Mouse (Mus musculus) layer of hippocampus, adult 2 months (tissue): ENCODE data around the gene Flt3l. TPM values are rescaled to one million over a fixed set of nuclear protein-coding genes. Genes with fewer than 3 reads are reported as not detected.

Source experiments
- DNase-seq, 2 experiments: peaks; one replicate each; pipeline ENCODE4 v3.0.0; 2022; ENCODE audit warnings: low spot score in 2 of 2
- H3K27ac ChIP-seq: fragments of 200-600 bp; 2 replicates; pipeline ENCODE4 v1.8.1; 2022
- H3K4me3 ChIP-seq: fragments of 200-600 bp; 2 replicates; pipeline ENCODE4 v1.8.1; 2022; ENCODE audit warnings: mild to moderate bottlenecking
- CTCF ChIP-seq: fragments of 200-600 bp; conservative IDR thresholded peaks from 2 replicates; pipeline ENCODE4 v1.8.1; 2022; ENCODE audit warnings: antibody characterized with exemption, mild to moderate bottlenecking, moderate library complexity
- microRNA-seq, 2 experiments: library from miRNA; unstranded; fragments of <30 nt; microRNA quantifications; one replicate each; pipeline ENCODE4 v1.2.0; 2021
- total RNA-seq, 2 experiments: library from RNA; stranded (reverse); gene quantifications; 2 replicates each; pipeline ENCODE4 v1.2.3; 2021

Flt3l gene
- total RNA-seq, 2 experiments from 2014 or later: 9.4 TPM

- Histone ChIP-seq H3K27ac (no peak overlapping the region), H3K4me3 (no peak overlapping the region)
- TF ChIP-seq CTCF: no peak
These were observed 42.7 kb downstream of the Flt3l start for GRCm38 (mm10) chr7:45093516-45093905.

GRCm38 (mm10) chr7:45092828-45093515, 43.3 kb downstream of the Flt3l start:
- no peak for DNase-seq
- H3K27ac ChIP-seq: no peak overlapping the region
- H3K4me3 ChIP-seq: no peak overlapping the region
- TF ChIP-seq CTCF: no peak

More at GRCm38 (mm10) chr7:45093516-45093905, 42.7 kb downstream of the Flt3l start:
- no peak for DNase-seq

GRCm38 (mm10) chr7:45092048-45092447, 44.2 kb downstream of the Flt3l start, which contains the start of gene Rcn3:
Gene Rcn3, minus strand, starts transcription at chr7:45092221.
- peak within 1 kb of the TSS; percentile 36 for H3K4me3 ChIP-seq
- DNase-seq: peak in 1 of 2 experiments; percentile 29
- no peak within 1 kb of the TSS for H3K27ac ChIP-seq
- no peak for TF ChIP-seq CTCF

GRCm38 (mm10) chr7:45091001-45091990, 44.9 kb downstream of the Flt3l start:
- H3K27ac ChIP-seq: no peak overlapping the region
- H3K4me3 ChIP-seq: peak overlapping the region; percentile 36
- TF ChIP-seq CTCF: no peak
- no peak for DNase-seq

GRCm38 (mm10) chr7:45090251-45090977, 45.8 kb downstream of the Flt3l start:
- no peak for DNase-seq
- no peak overlapping the region for H3K27ac ChIP-seq
- TF ChIP-seq CTCF: no peak
- H3K4me3 ChIP-seq: no peak overlapping the region

GRCm38 (mm10) chr7:45088597-45088996, 47.6 kb downstream of the Flt3l start:
- DNase-seq: no peak
- no peak for TF ChIP-seq CTCF
- Histone ChIP-seq H3K27ac (no peak overlapping the region), H3K4me3 (no peak overlapping the region)

- TF ChIP-seq CTCF: peak; percentile 28
- no peak for DNase-seq
- Histone ChIP-seq H3K27ac (no peak overlapping the region), H3K4me3 (no peak overlapping the region)
These were observed 50.1 kb downstream of the Flt3l start for GRCm38 (mm10) chr7:45086084-45086483.

GRCm38 (mm10) chr7:45083300-45083890, 52.8 kb downstream of the Flt3l start:
- TF ChIP-seq CTCF: no peak
- no peak for DNase-seq
- H3K27ac ChIP-seq: peak overlapping the region; percentile 73; the same call in 1 of the 2 replicates
- peak overlapping the region; percentile 13; the same call in 1 of the 2 replicates for H3K4me3 ChIP-seq

GRCm38 (mm10) chr7:45082401-45083299, 53.6 kb downstream of the Flt3l start:
- peak overlapping the region; percentile 73 for H3K27ac ChIP-seq
- H3K4me3 ChIP-seq: peak overlapping the region; percentile 13; the same call in 1 of the 2 replicates
- TF ChIP-seq CTCF: peak; percentile 24; the same call in 1 of the 2 replicates
- no peak for DNase-seq

- no peak overlapping the region for H3K4me3 ChIP-seq
- no peak overlapping the region for H3K27ac ChIP-seq
- no peak for DNase-seq
- TF ChIP-seq CTCF: no peak
These were observed 55.2 kb downstream of the Flt3l start for GRCm38 (mm10) chr7:45081016-45081415.

- peak; percentile 85 to 96 for DNase-seq
- H3K27ac ChIP-seq: no peak overlapping the region
- no peak overlapping the region for H3K4me3 ChIP-seq
- peak; percentile 91 for TF ChIP-seq CTCF
These were observed 56.4 kb downstream of the Flt3l start for GRCm38 (mm10) chr7:45079856-45080255.

Small RNAs within 50 kb of the gene (microRNA-seq; reads per million reads assigned to microRNA genes)
- gene Mir150 (1,054 to 1,228 reads per million in 2 experiments), gene Mir5121 (16.9 to 21.5 reads per million in 2 experiments), gene Mir7055 (0.55 to 1.6 reads per million in 2 experiments)

Other genes with a start within 250 kb of the Flt3l start
- 100 to 1,000 TPM; 103 to 107 TPM for gene Med25, start 243.7 kb downstream of the Flt3l start, total RNA-seq
- 10 to 100 TPM; 21.6 to 24.8 TPM for gene Fuz, start 240.4 kb downstream of the Flt3l start, total RNA-seq
- 100 to 1,000 TPM; 298 to 305 TPM for gene Ap2a1, start 206.9 kb downstream of the Flt3l start, total RNA-seq
- 1 to 10 TPM; 1.3 to 2.0 TPM for gene Tsks, start 193.2 kb downstream of the Flt3l start, total RNA-seq
- 100 to 1,000 TPM; 138 to 140 TPM for gene Cpt1c, start 161.6 kb downstream of the Flt3l start, total RNA-seq
- 100 to 1,000 TPM; 165 to 171 TPM for gene Prmt1, start 149.9 kb downstream of the Flt3l start, total RNA-seq
- gene Irf3, start 138.8 kb downstream of the Flt3l start, total RNA-seq: 10 to 100 TPM; 38.4 to 42.7 TPM
- 1 to 10 TPM; 2.5 to 3.7 TPM for gene Bcl2l12, start 137.7 kb downstream of the Flt3l start, total RNA-seq
- 100 to 1,000 TPM; 166 to 168 TPM for gene Scaf1, start 120.1 kb downstream of the Flt3l start, total RNA-seq
- gene Rras, start 118.5 kb downstream of the Flt3l start, total RNA-seq: 10 to 100 TPM; 12.4 to 13.1 TPM
- 10 to 100 TPM; 77.6 to 81.4 TPM for gene Prr12, start 83.6 kb downstream of the Flt3l start, total RNA-seq
- gene Nosip, start 74.0 kb downstream of the Flt3l start, total RNA-seq: 10 to 100 TPM; 54.2 to 57.7 TPM
- 1 to 10 TPM; 5.7 to 8.4 TPM for gene Prrg2, start 73.8 kb downstream of the Flt3l start, total RNA-seq
- gene Rcn3, start 44.2 kb downstream of the Flt3l start, total RNA-seq: 10 to 100 TPM in 1 of 2 experiments, 1 to 10 TPM in 1; 7.5 to 11.7 TPM
- 10 to 100 TPM; 17.8 to 19.0 TPM for gene Fcgrt, start 32.6 kb downstream of the Flt3l start, total RNA-seq
- gene Rps11, start 12.0 kb downstream of the Flt3l start, total RNA-seq: 100 to 1,000 TPM; 436 to 442 TPM
- 100 to 1,000 TPM; 808 to 856 TPM for gene Rpl13a, start 7.7 kb downstream of the Flt3l start, total RNA-seq
- not detected for gene Gm45713, start 201 bp downstream of the Flt3l start, total RNA-seq
- gene Pih1d1, start 17.9 kb upstream of the Flt3l start, total RNA-seq: 10 to 100 TPM; 43.0 to 46.1 TPM
- gene Aldh16a1, start 18.2 kb upstream of the Flt3l start, total RNA-seq: 10 to 100 TPM; 13.2 to 13.3 TPM
- 1,000 to 10,000 TPM; 1,342 to 1,423 TPM for gene Slc17a7, start 27.5 kb upstream of the Flt3l start, total RNA-seq
- under 1 TPM in 1 of 2 experiments, not detected in 1; 0.20 TPM for gene Gfy, start 43.1 kb upstream of the Flt3l start, total RNA-seq
- not detected for gene Pth2, start 44.6 kb upstream of the Flt3l start, total RNA-seq
- gene Ccdc155, start 68.5 kb upstream of the Flt3l start, total RNA-seq: 1 to 10 TPM; 3.5 to 3.9 TPM
- gene Dkkl1, start 75.7 kb upstream of the Flt3l start, total RNA-seq: 1 to 10 TPM; 1.6 TPM
- 1 to 10 TPM; 4.3 to 5.7 TPM for gene Tead2, start 79.3 kb upstream of the Flt3l start, total RNA-seq
- 1 to 10 TPM; 3.7 to 5.5 TPM for gene Cd37, start 102.7 kb upstream of the Flt3l start, total RNA-seq
- 1 to 10 TPM; 1.7 to 2.8 TPM for gene Slc6a16, start 104.7 kb upstream of the Flt3l start, total RNA-seq
- not detected for gene Slc6a21, start 141.1 kb upstream of the Flt3l start, total RNA-seq
- 10 to 100 TPM; 12.8 to 16.5 TPM for gene Trpm4, start 197.3 kb upstream of the Flt3l start, total RNA-seq
- under 1 TPM; 0.22 to 0.33 TPM for gene Hrc, start 198.9 kb upstream of the Flt3l start, total RNA-seq
- gene Ppfia3, start 230.6 kb upstream of the Flt3l start, total RNA-seq: 100 to 1,000 TPM; 133 to 138 TPM
- 100 to 1,000 TPM; 138 to 146 TPM for gene Lin7b, start 234.2 kb upstream of the Flt3l start, total RNA-seq